Mouse (Mus musculus): Measurements from ENCODE around the gene Epha2.

- no peak for TF ChIP-seq CTCF (IDR thresholded peaks at IDR 0.05; ENCODE audit: control insufficient read depth, insufficient read depth, insufficient read length)
- TF ChIP-seq MYOG (IDR thresholded peaks at IDR 0.05; ENCODE audit: control insufficient read depth, extremely low read depth, insufficient read length) = no peak
- no peak for TF ChIP-seq MAX (IDR thresholded peaks at IDR 0.05)
- no peak for TF ChIP-seq USF1 (IDR thresholded peaks at IDR 0.05; ENCODE audit: low read depth)
- no peak for TF ChIP-seq FOSL1 (IDR thresholded peaks at IDR 0.05; ENCODE audit: insufficient read depth, low read length, poor library complexity, severe bottlenecking)
- TF ChIP-seq MYOD1 (IDR thresholded peaks at IDR 0.05; ENCODE audit: control insufficient read depth, insufficient read length, low read depth) = no peak
- no peak for TF ChIP-seq CEBPB (IDR thresholded peaks at IDR 0.05; ENCODE audit: low read depth)
Observed at GRCm38 (mm10) chr4:141279783-141280182, 21.3 kb upstream of the Epha2 start.

All from C2C12 (cell line).